Mouse (Mus musculus): ENCODE measurements at regions not wholly inside any gene's neighbourhood (a gene's known extent, or its start where the extent isn't known, plus 50 kb on each side); places are given as distances from the start of the nearest gene placed in this dataset.

- DNase-seq (peak; percentile 53), ATAC-seq (ENCODE audit: low FRiP score, low TSS enrichment) (no peak)
- H3K27ac ChIP-seq (replicated peaks; ENCODE audit: low read depth, low read length), result no peak overlapping the region
- no peaks in the 10 kb centered on the region for H3K4me1 ChIP-seq (ENCODE audit: control insufficient read depth, insufficient read depth, low read length)
- no peaks in the 10 kb centered on the region for H3K9me3 ChIP-seq (ENCODE audit: control insufficient read depth, low read length)
- H3K27me3 ChIP-seq (ENCODE audit: control insufficient read depth, insufficient read depth, low read length), result no peaks in the 10 kb centered on the region
- H3K4me3 ChIP-seq (replicated peaks; ENCODE audit: low read depth, low read length), result no peak overlapping the region
- no peaks in the 10 kb centered on the region for H3K36me3 ChIP-seq (ENCODE audit: control insufficient read depth, insufficient read depth, low read length)
- no peak overlapping the region for H3K9ac ChIP-seq (replicated peaks; ENCODE audit: low read length)
- no peak overlapping the region for H3K4me2 ChIP-seq (ENCODE audit: low read length)
These were observed 84.1 kb upstream of the Gm28269 start for GRCm38 (mm10) chrX:21828975-21829374.

GRCm38 (mm10) chrX:21809212-21809611, 64.3 kb upstream of the Gm28269 start:
- no peak overlapping the region for H3K4me3 ChIP-seq (replicated peaks; ENCODE audit: low read depth, low read length)
- no peak overlapping the region for H3K4me2 ChIP-seq (ENCODE audit: low read length)
- no peak overlapping the region for H3K27ac ChIP-seq (replicated peaks; ENCODE audit: low read depth, low read length)
- no peaks in the 10 kb centered on the region for H3K9me3 ChIP-seq (ENCODE audit: control insufficient read depth, low read length)
- H3K4me1 ChIP-seq (ENCODE audit: control insufficient read depth, insufficient read depth, low read length), result no peaks in the 10 kb centered on the region
- H3K36me3 ChIP-seq (ENCODE audit: control insufficient read depth, insufficient read depth, low read length), result no peaks in the 10 kb centered on the region
- H3K9ac ChIP-seq (replicated peaks; ENCODE audit: low read length), result no peak overlapping the region
- no peaks in the 10 kb centered on the region for H3K27me3 ChIP-seq (ENCODE audit: control insufficient read depth, insufficient read depth, low read length)
- no peak for DNase-seq
- ATAC-seq (ENCODE audit: low FRiP score, low TSS enrichment), result no peak

DNA sequence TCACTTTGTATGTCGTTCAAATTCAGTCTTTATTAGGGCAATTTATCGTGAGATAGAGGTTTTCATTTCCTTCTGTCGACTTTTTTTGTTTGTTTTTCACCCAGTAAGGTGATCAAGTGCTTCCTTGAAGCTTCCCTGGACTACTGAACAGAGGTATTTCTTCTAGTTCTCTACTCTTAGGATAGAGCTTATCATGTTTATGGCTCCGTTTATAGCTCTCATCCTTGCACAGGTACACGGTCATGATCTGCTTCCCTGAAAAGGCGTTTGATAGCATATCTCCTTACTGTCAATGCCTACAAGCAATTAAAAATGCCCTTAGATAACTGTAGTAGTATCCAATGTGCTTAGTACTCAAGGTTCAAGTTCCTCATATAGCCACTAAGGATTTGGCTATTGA, 56.9 kb upstream of the Gm28269 start:
- ATAC-seq (ENCODE audit: low FRiP score, low TSS enrichment), result no peak
- WGBS, result 82% methylated on average over 6 of the region's 6 CpGs

More for the DNA sequence above, 56.9 kb upstream of the Gm28269 start:
- Histone ChIP-seq H3K4me3 (replicated peaks; ENCODE audit: low read depth, low read length) (no peak overlapping the region), H3K36me3 (ENCODE audit: control insufficient read depth, insufficient read depth, low read length) (no peaks in the 10 kb centered on the region), H3K4me1 (ENCODE audit: control insufficient read depth, insufficient read depth, low read length) (no peaks in the 10 kb centered on the region), H3K9me3 (ENCODE audit: control insufficient read depth, low read length) (no peaks in the 10 kb centered on the region), H3K4me2 (ENCODE audit: low read length) (no peak overlapping the region), H3K27me3 (ENCODE audit: control insufficient read depth, insufficient read depth, low read length) (no peaks in the 10 kb centered on the region), H3K27ac (replicated peaks; ENCODE audit: low read depth, low read length) (no peak overlapping the region), H3K9ac (replicated peaks; ENCODE audit: low read length) (no peak overlapping the region)
- no peak for DNase-seq

Data from midbrain, embryonic 14.5 days (tissue).